Mouse (Mus musculus) intestine, postnatal 0 days (tissue): ENCODE measurements at regions not wholly inside any gene's neighbourhood (a gene's known extent, or its start where the extent isn't known, plus 50 kb on each side); places are given as distances from the start of the nearest gene placed in this dataset.

Source experiments
- ATAC-seq: fragments of 200-750 bp; cut with Nextera tagmentation; 2 replicates; pipeline ENCODE4 v1.8.0; 2017; ENCODE audit warnings: mild to moderate bottlenecking, moderate TSS enrichment, moderate library complexity
- H3K27ac ChIP-seq: fragments of 300-500 bp; sonication (generic); 2 replicates; pipeline ENCODE4 v1.5.1; 2014; ENCODE audit warnings: mild to moderate bottlenecking, low read depth, low read length, moderate library complexity
- H3K27me3 ChIP-seq: fragments of 300-500 bp; sonication (generic); replicated peaks from 2 replicates; pipeline ENCODE4 v1.6.1; 2014; ENCODE audit warnings: low read length, mixed read lengths; ENCODE audit not compliant: control insufficient read depth, insufficient read depth
- H3K36me3 ChIP-seq: fragments of 300-500 bp; sonication (generic); 2 replicates; pipeline ENCODE4 v1.6.1; 2014; ENCODE audit warnings: mild to moderate bottlenecking, moderate library complexity; ENCODE audit not compliant: control insufficient read depth, insufficient read depth
- H3K4me1 ChIP-seq: fragments of 300-500 bp; sonication (generic); replicated peaks from 2 replicates; pipeline ENCODE4 v1.6.1; 2014; ENCODE audit warnings: antibody characterized with exemption, low read length, mixed read lengths; ENCODE audit not compliant: control insufficient read depth, insufficient read depth
- H3K4me2 ChIP-seq: fragments of 300-500 bp; sonication (generic); replicated peaks from 2 replicates; pipeline ENCODE4 v1.6.1; 2014; ENCODE audit warnings: low read depth, mild to moderate bottlenecking, moderate library complexity
- H3K4me3 ChIP-seq: fragments of 300-500 bp; sonication (generic); 2 replicates; pipeline ENCODE4 v1.5.1; 2014; ENCODE audit warnings: low read depth, low read length
- H3K9ac ChIP-seq: fragments of 300-500 bp; sonication (generic); 2 replicates; pipeline ENCODE4 v1.6.1; 2014; ENCODE audit warnings: mild to moderate bottlenecking, low read depth, low read length
- H3K9me3 ChIP-seq: fragments of 300-500 bp; sonication (generic); 2 replicates; pipeline ENCODE4 v1.6.1; 2016; ENCODE audit warnings: mixed run types; ENCODE audit not compliant: control insufficient read depth
- CTCF ChIP-seq: sonication (generic); IDR thresholded peaks from 2 replicates; pipeline ENCODE4 v1.5.1; 2016; ENCODE audit warnings: low read depth, mild to moderate bottlenecking, control low read depth, antibody characterized with exemption, moderate library complexity
- WGBS: fragments of 180-500 bp; shearing (Covaris S2); extraction: QIAGEN DNeasy Blood & Tissue Kit; methylation state at CpG from one replicate; pipeline ENCODE4 v1.1.7; 2014; 5-methylcytosine and 5-hydroxymethylcytosine counted together

DNA sequence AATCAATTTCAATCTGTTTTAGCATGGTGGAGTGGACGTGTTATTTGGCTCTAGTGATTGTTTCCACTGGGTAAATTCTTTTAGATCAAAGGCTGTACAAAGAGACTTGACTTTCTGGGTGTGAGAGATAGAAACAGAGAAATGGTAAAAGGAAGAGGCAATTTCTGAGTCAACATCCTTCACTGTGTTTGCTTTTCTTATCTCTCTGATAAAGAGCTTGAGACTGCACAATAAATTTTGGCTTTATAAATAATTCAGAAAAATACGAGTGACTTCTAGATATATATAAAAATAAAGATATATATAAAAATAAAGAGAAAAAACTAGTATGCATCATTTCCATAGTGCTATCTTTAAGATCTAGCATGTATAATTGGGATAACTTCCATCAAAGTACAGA is 301.0 kb upstream of the Cdh10 start:
- Histone ChIP-seq H3K27me3 (no peaks in the 10 kb centered on the region), H3K27ac (no peak overlapping the region), H3K9ac (no peak overlapping the region), H3K4me1 (no peaks in the 10 kb centered on the region), H3K36me3 (no peaks in the 10 kb centered on the region), H3K9me3 (no peaks in the 10 kb centered on the region), H3K4me3 (no peak overlapping the region), H3K4me2 (no peak overlapping the region)
- no peak for ATAC-seq
- WGBS = 30% methylated on average over 2 of the region's 2 CpGs
- no peak for TF ChIP-seq CTCF

DNA sequence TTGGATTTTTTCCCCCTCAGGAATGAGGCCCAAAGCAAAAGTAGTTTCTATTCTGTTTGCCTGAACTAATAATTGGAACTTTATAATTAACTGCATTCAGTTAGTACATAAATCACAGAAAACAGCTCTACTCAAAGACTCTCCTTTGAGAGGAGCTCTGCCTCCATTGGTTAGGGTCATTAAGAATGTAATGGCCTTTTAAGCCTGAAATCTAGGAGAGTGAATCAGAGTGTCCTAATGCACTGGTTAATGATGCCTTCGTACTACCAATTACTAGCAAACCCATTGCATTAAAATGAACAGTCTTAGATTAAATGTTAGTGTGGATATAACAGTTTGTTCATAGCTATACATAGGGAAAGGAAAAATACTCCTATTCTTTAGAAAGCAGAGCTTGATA is 262.3 kb upstream of the Cdh10 start:
- Histone ChIP-seq H3K36me3 (no peaks in the 10 kb centered on the region), H3K4me3 (no peak overlapping the region), H3K4me2 (no peak overlapping the region), H3K27ac (no peak overlapping the region), H3K9ac (no peak overlapping the region), H3K9me3 (no peaks in the 10 kb centered on the region), H3K27me3 (no peaks in the 10 kb centered on the region), H3K4me1 (no peaks in the 10 kb centered on the region)
- 79% methylated on average over 1 of the region's 1 CpGs for WGBS
- no peak for TF ChIP-seq CTCF
- no peak for ATAC-seq
